Mouse (Mus musculus) lung, postnatal 0 days (tissue): Measurements from ENCODE around the gene Ctnnal1.

Experiments
- CTCF ChIP-seq: IDR thresholded peaks from 2 replicates; pipeline ENCODE4 v1.5.1; 2016; ENCODE audit warnings: antibody characterized with exemption, mild to moderate bottlenecking
- EP300 ChIP-seq: IDR thresholded peaks from 2 replicates; pipeline ENCODE4 v1.6.1; 2016; ENCODE audit warnings: antibody characterized with exemption, mild to moderate bottlenecking, control low read depth

DNA sequence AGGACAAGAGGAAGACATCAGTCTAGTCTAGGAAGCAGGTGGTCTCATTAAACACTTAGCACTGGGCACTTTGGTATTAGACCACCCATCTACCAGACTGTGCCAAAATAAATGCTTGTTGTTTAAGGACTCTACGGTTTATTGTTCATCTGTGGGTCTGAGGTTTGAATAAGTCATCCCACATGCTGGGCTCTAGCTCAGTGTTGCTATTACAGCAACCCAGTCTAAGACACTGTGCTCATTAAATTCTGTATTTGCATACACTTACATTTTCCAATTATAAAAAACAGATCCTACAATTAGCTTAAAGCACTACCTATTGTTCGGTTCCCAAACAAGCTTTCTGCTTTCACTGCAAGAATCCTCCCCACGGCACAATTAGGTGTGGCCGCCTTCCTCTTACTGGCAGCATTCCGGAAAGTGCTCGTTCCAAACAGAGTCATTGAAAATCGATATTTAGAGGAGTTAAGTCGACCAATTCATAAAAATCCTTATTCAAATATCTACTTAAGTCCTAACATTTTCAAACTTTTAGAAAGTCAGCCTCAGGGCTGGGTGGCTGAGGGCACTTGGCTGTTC lies 8.5 kb downstream of the Ctnnal1 start:
- TF ChIP-seq CTCF (no peak), EP300 (no peak)
